Mouse (Mus musculus) stomach, embryonic 14.5 days (tissue): Measurements from ENCODE around the gene Slc2a13. TPM values are rescaled to one million over a fixed set of nuclear protein-coding genes. Genes with fewer than 3 reads are reported as not detected.

ENCODE experiments used
- ATAC-seq: fragments of 200-750 bp; cut with Nextera tagmentation; 2 replicates; pipeline ENCODE4 v1.8.0; 2017; ENCODE audit warnings: low read depth, moderate TSS enrichment; ENCODE audit not compliant: insufficient number of reproducible peaks, insufficient read depth, low FRiP score
- H3K27ac ChIP-seq: fragments of 300-500 bp; sonication (generic); 2 replicates; pipeline ENCODE4 v1.5.1; 2014; ENCODE audit warnings: mild to moderate bottlenecking, low read length, moderate library complexity, mixed read lengths
- H3K27me3 ChIP-seq: fragments of 300-500 bp; sonication (generic); 2 replicates; pipeline ENCODE4 v1.6.1; 2014; ENCODE audit warnings: low read length, control low read depth, mixed read lengths; ENCODE audit not compliant: control insufficient read depth, insufficient read depth
- H3K36me3 ChIP-seq: fragments of 300-500 bp; sonication (generic); 2 replicates; pipeline ENCODE4 v1.6.1; 2014; ENCODE audit warnings: mild to moderate bottlenecking, control low read depth, low read length, moderate library complexity, mixed read lengths; ENCODE audit not compliant: control insufficient read depth, insufficient read depth
- H3K4me1 ChIP-seq: fragments of 300-500 bp; sonication (generic); 2 replicates; pipeline ENCODE4 v1.6.1; 2014; ENCODE audit warnings: low read length, control low read depth, mixed read lengths; ENCODE audit not compliant: control insufficient read depth, insufficient read depth
- H3K4me2 ChIP-seq: fragments of 300-500 bp; sonication (generic); replicated peaks from 2 replicates; pipeline ENCODE4 v1.6.1; 2014; ENCODE audit warnings: low read depth, low read length, control low read depth
- H3K4me3 ChIP-seq: fragments of 300-500 bp; sonication (generic); 2 replicates; pipeline ENCODE4 v1.5.1; 2014; ENCODE audit warnings: low read depth, low read length, control low read depth
- H3K9ac ChIP-seq: fragments of 300-500 bp; sonication (generic); replicated peaks from 2 replicates; pipeline ENCODE4 v1.6.1; 2014; ENCODE audit warnings: low read depth, mild to moderate bottlenecking, control low read depth, low read length, moderate library complexity, mixed read lengths
- H3K9me3 ChIP-seq: fragments of 300-500 bp; sonication (generic); 2 replicates; pipeline ENCODE4 v1.6.1; 2016; ENCODE audit warnings: low read depth, low read length, control low read depth; ENCODE audit not compliant: control insufficient read depth
- WGBS: fragments of 180-500 bp; shearing (Covaris S2); extraction: QIAGEN DNeasy Blood & Tissue Kit; methylation state at CpG from one replicate; pipeline ENCODE4 v1.1.7; 2014; 5-methylcytosine and 5-hydroxymethylcytosine counted together
- polyA plus RNA-seq: library from polyadenylated mRNA; unstranded; fragments of >200 nt; fragmentation: Nextera tagmentation; extraction: Ambion mirVana; gene quantifications from 2 replicates; pipeline ENCODE4 v1.2.1, GENCODE M21; 2014

Slc2a13 gene
- polyA plus RNA-seq, 1 experiment from 2014 or later: 1.8 TPM

DNA sequence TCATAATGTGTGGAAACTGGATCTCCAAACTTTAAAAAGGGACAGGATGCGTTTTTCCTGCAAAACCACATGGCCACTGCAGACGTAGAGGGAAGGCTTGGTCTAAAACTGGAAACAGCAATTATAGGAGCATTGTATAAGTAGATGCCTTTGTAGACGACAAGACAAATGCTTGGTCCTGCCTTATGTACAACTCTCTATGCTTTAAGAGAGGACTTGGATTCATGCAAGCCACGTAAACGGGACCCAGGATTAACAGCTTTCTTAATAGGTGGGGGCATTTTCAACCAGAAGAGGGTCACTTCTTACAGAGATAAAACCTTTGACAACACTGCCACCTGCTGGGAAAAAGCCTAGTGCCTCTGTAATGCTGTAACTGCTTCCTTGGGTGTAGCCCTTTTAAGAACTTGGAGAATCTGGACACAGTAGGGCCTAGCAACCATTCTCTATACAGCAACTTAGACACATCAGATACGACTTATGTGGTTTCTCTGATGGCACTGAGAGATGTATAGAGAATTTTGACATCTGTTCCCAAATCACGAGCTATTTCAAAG lies 268.7 kb downstream of the Slc2a13 start:
- no peak for ATAC-seq
- Histone ChIP-seq H3K36me3 (no peaks in the 10 kb centered on the region), H3K4me3 (no peak overlapping the region), H3K9ac (no peak overlapping the region), H3K4me1 (no peaks in the 10 kb centered on the region), H3K9me3 (no peaks in the 10 kb centered on the region), H3K4me2 (no peak overlapping the region), H3K27me3 (no peaks in the 10 kb centered on the region), H3K27ac (no peak overlapping the region)
- 55% methylated on average over 7 of the region's 7 CpGs for WGBS

DNA sequence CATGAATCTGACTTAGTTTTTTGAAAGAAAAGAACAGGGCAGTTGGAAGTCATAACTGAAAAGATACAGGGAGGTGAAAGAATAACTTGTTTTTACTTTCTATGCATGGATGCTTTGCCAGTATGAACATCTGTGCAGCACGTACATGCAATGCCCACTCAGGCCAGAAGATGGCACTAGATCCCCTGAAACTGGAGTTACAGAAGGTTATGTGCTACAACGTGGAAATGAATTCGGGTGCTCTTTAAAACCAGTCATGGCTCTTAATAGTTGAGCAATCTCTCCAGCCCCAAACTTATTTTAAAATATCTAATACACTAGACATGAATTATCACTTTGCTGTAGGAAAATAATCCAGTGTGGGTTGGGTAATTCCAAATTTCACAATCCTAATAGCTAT lies 271.7 kb downstream of the Slc2a13 start:
- 11% methylated on average over 3 of the region's 3 CpGs for WGBS
- no peak for ATAC-seq
- no peaks in the 10 kb centered on the region for H3K4me1 ChIP-seq

DNA sequence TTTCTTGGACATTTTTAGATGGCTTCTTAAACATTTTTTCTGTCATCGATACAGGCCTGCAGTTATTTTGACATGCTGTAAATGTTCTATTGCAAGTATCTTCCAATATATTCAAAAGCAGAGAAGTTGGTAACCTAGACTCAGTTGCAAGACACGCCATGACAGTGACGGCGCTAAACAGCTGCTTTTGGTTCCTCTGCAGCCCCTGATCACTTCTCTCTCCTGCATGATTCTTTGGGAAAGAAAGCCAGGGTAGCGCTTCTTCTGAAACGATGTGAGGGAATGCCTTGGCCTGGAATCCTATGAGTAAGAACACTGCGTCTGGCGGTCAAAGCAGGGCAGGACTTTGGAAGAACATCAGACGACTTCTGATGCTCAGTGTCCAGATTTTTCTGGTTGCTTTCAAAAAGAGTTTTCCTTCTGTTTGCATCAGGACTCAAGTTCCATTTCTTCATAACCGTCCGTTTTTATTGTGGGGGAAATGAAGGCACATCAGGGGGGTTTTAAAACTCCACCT lies 273.7 kb downstream of the Slc2a13 start:
- no peak overlapping the region for H3K27ac ChIP-seq
- H3K9ac ChIP-seq: no peak overlapping the region
- H3K9me3 ChIP-seq: no peaks in the 10 kb centered on the region
- H3K4me1 ChIP-seq: no peaks in the 10 kb centered on the region
- no peak overlapping the region for H3K4me3 ChIP-seq
- H3K27me3 ChIP-seq: no peaks in the 10 kb centered on the region
- 81% methylated on average over 11 of the region's 11 CpGs for WGBS
- H3K4me2 ChIP-seq: no peak overlapping the region
- no peak for ATAC-seq
- no peaks in the 10 kb centered on the region for H3K36me3 ChIP-seq

More for the DNA sequence above, 271.7 kb downstream of the Slc2a13 start:
- Histone ChIP-seq H3K36me3 (no peaks in the 10 kb centered on the region), H3K9ac (no peak overlapping the region), H3K4me2 (no peak overlapping the region), H3K27me3 (no peaks in the 10 kb centered on the region), H3K27ac (no peak overlapping the region), H3K9me3 (no peaks in the 10 kb centered on the region), H3K4me3 (no peak overlapping the region)

GRCm38 (mm10) chr15:91283418-91283817 lies 289.6 kb downstream of the Slc2a13 start:
- Histone ChIP-seq H3K27me3 (no peaks in the 10 kb centered on the region), H3K9ac (no peak overlapping the region), H3K4me2 (no peak overlapping the region), H3K27ac (no peak overlapping the region), H3K9me3 (no peaks in the 10 kb centered on the region; the same call in 1 of the 2 replicates), H3K36me3 (no peaks in the 10 kb centered on the region), H3K4me3 (no peak overlapping the region), H3K4me1 (no peaks in the 10 kb centered on the region)
- 86% methylated on average over 3 of the region's 3 CpGs for WGBS
- ATAC-seq: no peak

DNA sequence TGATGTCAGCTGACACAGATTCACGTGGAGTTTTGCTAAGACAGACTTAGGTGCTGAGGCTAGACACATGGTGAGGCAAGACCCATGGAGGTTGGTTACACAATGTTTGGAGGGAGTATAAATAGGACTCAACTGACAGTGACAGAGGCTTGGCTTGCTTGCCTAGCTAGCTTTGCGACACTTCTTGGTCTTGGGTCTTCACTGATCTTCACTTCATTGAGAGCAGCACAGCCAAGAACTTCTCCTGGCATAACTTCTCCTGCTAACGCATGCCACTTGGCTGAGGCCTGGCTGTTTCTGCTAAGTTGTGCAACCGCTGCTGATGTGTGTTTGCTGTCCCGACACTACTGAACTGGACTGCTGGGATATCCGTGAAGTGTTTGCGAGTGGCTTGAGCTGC lies 290.2 kb downstream of the Slc2a13 start:
- Histone ChIP-seq H3K27me3 (no peaks in the 10 kb centered on the region), H3K4me3 (no peak overlapping the region), H3K4me1 (no peaks in the 10 kb centered on the region), H3K27ac (no peak overlapping the region), H3K36me3 (no peaks in the 10 kb centered on the region), H3K9ac (no peak overlapping the region), H3K4me2 (no peak overlapping the region), H3K9me3 (no peaks in the 10 kb centered on the region; the same call in 1 of the 2 replicates)
- WGBS: 91% methylated on average over 7 of the region's 7 CpGs
- no peak for ATAC-seq

- no peak for ATAC-seq
- H3K9ac ChIP-seq: no peak overlapping the region
- no peaks in the 10 kb centered on the region for H3K4me1 ChIP-seq
- no peak overlapping the region for H3K4me2 ChIP-seq
- H3K9me3 ChIP-seq: no peaks in the 10 kb centered on the region
- no peak overlapping the region for H3K4me3 ChIP-seq
- 91% methylated on average over 5 of the region's 5 CpGs for WGBS
- H3K27ac ChIP-seq: no peak overlapping the region
- no peaks in the 10 kb centered on the region for H3K36me3 ChIP-seq
- no peaks in the 10 kb centered on the region for H3K27me3 ChIP-seq
These were observed 291.5 kb downstream of the Slc2a13 start for GRCm38 (mm10) chr15:91281521-91281920.

DNA sequence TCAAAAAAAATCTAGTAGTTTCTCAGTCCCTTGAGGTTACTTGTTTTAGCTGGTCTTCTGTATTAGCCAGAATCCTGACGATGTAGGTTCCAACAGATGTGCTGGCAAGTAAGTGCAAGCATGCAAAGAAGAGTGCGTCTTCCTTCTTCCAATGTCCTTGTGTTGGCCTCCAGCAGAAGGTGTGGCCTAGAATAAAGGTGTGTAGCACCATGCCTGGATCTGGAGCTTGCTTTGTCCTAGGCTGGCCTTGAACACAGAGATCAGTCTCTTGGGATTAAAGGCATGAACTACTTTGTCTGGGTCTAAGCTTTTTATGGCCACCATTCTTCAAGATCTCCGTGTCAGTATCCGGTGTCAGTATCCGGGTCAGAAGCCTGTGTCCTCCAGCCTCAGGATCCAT lies 293.5 kb downstream of the Slc2a13 start:
- no peaks in the 10 kb centered on the region for H3K36me3 ChIP-seq
- no peak for ATAC-seq
- no peak overlapping the region for H3K9ac ChIP-seq
- no peaks in the 10 kb centered on the region for H3K4me1 ChIP-seq
- 94% methylated on average over 5 of the region's 5 CpGs for WGBS
- no peaks in the 10 kb centered on the region for H3K27me3 ChIP-seq
- H3K27ac ChIP-seq: no peak overlapping the region
- no peak overlapping the region for H3K4me2 ChIP-seq
- H3K9me3 ChIP-seq: no peaks in the 10 kb centered on the region
- no peak overlapping the region for H3K4me3 ChIP-seq

- no peak overlapping the region for H3K4me3 ChIP-seq
- no peaks in the 10 kb centered on the region for H3K4me1 ChIP-seq
- H3K27me3 ChIP-seq: no peaks in the 10 kb centered on the region
- WGBS: 44% methylated on average over 3 of the region's 3 CpGs
- no peak overlapping the region for H3K9ac ChIP-seq
- H3K9me3 ChIP-seq: no peaks in the 10 kb centered on the region
- no peak for ATAC-seq
- H3K27ac ChIP-seq: no peak overlapping the region
- H3K4me2 ChIP-seq: no peak overlapping the region
- H3K36me3 ChIP-seq: no peaks in the 10 kb centered on the region
These were observed 297.1 kb downstream of the Slc2a13 start for GRCm38 (mm10) chr15:91275961-91276360.

- H3K4me1 ChIP-seq: no peaks in the 10 kb centered on the region
- no peak overlapping the region for H3K4me2 ChIP-seq
- ATAC-seq: no peak
- H3K4me3 ChIP-seq: no peak overlapping the region
- no peak overlapping the region for H3K27ac ChIP-seq
- 75% methylated on average over 4 of the region's 4 CpGs for WGBS
- H3K27me3 ChIP-seq: no peaks in the 10 kb centered on the region
- no peaks in the 10 kb centered on the region for H3K36me3 ChIP-seq
- no peaks in the 10 kb centered on the region for H3K9me3 ChIP-seq
- H3K9ac ChIP-seq: no peak overlapping the region
These were observed 304.5 kb downstream of the Slc2a13 start for GRCm38 (mm10) chr15:91268532-91268931.
